Mouse (Mus musculus) CH12.LX (cell line): ENCODE data around the gene Cldn17.

ENCODE experiments used
- CTCF ChIP-seq, 2 experiments: IDR thresholded peaks in 1 of 2; conservative IDR thresholded peaks in 1 of 2; 2 replicates each; pipeline ENCODE4 v1.5.1; 2011 to 2012; ENCODE audit warnings: low read depth in 2 of 2, low read length in 2 of 2, improper control_type of control experiment in 1 of 2, inconsistent platforms in 1 of 2, mild to moderate bottlenecking in 1 of 2, moderate library complexity in 1 of 2
- MXI1 ChIP-seq: IDR thresholded peaks from 2 replicates; pipeline ENCODE4 v1.6.1; 2011; ENCODE audit warnings: mild to moderate bottlenecking, low read depth, low read length, improper control_type of control experiment
- MYC ChIP-seq: IDR thresholded peaks from 2 replicates; pipeline ENCODE4 v1.6.1; 2011; ENCODE audit warnings: low read depth, mild to moderate bottlenecking, improper control_type of control experiment, low read length
- POLR2A ChIP-seq: IDR thresholded peaks from 2 replicates; pipeline ENCODE4 v1.6.1; 2011; ENCODE audit warnings: low read depth, mild to moderate bottlenecking, improper control_type of control experiment, low read length

DNA sequence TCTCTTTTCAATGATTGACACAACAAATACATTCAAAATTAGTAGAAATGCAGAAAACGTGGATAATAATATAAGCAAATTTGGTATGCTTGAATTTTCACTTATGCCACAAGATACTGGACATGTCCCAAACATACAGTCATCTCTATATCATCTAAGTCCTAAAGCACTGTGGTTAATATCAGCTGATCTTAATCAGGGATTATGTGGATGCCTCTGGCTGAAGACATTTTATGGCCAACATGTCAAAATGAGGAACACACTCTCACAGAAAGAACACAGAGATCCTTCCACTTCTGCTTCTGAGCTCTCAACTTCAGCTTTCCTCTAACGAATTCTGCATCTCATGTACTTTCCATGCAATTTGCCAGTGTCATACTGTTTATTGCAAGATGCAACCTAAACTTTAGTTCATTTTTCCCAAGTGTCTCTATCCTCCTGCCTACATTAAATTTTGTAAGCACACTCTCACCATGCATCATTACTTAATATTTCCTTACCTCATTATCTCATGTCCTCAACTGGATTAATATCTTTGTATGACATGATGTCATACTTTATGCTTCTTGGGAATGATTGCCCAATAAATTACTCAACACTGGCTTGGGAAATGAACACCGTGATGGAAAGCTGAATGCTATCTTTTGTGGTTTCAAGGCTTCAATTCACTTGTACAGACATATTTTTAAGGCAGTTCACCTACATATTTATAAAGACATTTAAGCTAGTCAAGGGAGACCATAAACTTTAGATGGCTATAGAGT lies 26.6 kb downstream of the Cldn17 start:
- TF ChIP-seq CTCF (conservative IDR thresholded peaks at IDR 0.05 in 1 of 2, IDR thresholded peaks at IDR 0.05 in 1 of 2; ENCODE audit: low read depth in 2 of 2, low read length in 2 of 2), result no peak
- TF ChIP-seq POLR2A, result no peak
- TF ChIP-seq MXI1, result no peak
- TF ChIP-seq MYC, result no peak
